Mouse (Mus musculus): ENCODE measurements at regions not wholly inside any gene's neighbourhood (a gene's known extent, or its start where the extent isn't known, plus 50 kb on each side); places are given as distances from the start of the nearest gene placed in this dataset.

DNA sequence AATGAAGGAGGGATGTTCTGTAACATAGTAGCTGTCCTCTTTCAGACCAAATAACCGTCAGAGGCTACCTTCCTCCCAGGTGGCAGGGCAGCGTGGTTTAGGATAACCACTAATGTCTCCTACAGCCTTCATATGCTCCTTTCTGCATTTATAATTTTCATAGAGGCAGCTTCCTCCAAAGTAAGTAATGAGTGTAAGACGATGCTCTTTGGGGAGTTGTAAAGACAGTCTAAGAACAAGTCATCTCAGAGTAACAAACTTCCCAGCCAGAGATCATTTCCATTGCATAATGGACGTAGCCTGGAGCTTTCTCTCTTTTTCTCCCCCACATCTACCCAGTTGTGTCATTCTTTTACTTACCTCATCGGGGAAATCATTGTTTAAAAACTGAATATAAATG is 292.3 kb upstream of the Adamts9 start:
- Histone ChIP-seq H3K36me3 (no peaks in the 10 kb centered on the region), H3K27me3 (replicated peaks) (no peaks in the 10 kb centered on the region), H3K4me3 (replicated peaks) (no peak overlapping the region), H3K4me2 (no peak overlapping the region), H3K9ac (no peak overlapping the region), H3K4me1 (no peaks in the 10 kb centered on the region), H3K9me3 (no peaks in the 10 kb centered on the region), H3K27ac (no peak overlapping the region)
- no peak for ATAC-seq (ENCODE audit: insufficient read depth, low FRiP score, low read depth)
- 71% methylated on average over 5 of the region's 5 CpGs for WGBS

DNA sequence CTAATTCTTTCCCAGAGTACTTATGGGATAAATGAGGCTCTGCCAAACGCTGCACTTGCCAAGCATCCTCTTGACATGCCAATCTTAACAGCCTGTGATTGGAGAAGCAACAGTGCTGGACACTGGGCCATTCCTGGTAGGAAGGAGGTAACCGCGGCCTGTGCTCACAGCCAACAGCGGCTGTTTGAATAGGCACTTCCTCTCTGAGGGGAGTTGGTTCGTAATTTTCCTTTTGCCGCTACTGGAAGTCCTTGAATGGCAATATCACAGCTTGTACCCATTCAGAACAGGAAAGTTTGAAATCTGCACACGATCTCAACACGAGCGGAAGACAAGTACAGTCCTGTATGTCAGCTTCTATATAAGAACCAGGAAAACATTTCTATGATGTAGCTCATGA is 289.3 kb upstream of the Adamts9 start:
- no peak for ATAC-seq (ENCODE audit: insufficient read depth, low FRiP score, low read depth)
- H3K9ac ChIP-seq = no peak overlapping the region
- no peaks in the 10 kb centered on the region for H3K36me3 ChIP-seq
- no peak overlapping the region for H3K4me2 ChIP-seq
- H3K4me1 ChIP-seq = peaks cover 7% of the 10 kb centered on the region; the same call in 1 of the 2 replicates
- no peaks in the 10 kb centered on the region for H3K27me3 ChIP-seq (replicated peaks)
- 0 out of 2 replicates have a peak overlapping the region, but pooled peaks have one; percentile 21 for H3K27ac ChIP-seq
- no peaks in the 10 kb centered on the region for H3K9me3 ChIP-seq
- H3K4me3 ChIP-seq (replicated peaks) = no peak overlapping the region
- WGBS = 65% methylated on average over 9 of the region's 9 CpGs

DNA sequence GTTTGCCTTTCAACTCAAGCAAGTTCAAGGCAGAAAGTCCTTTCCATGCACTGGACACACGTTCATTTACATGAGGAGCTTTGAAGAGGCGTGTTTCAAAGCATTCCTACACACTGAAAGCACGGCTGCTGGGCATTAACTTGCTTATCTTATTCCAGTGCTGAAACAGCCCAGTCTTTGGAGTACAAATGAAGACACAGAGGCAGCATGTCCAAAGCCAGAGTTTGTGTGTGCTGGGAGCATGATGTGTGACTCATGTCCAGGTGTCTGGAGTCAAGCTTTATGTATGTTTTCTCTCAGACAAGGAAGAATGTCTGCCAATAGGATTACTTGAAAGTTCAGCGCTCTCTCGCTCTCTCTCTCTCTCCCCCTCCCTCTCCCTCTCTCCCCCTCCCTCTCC is 287.2 kb upstream of the Adamts9 start:
- Histone ChIP-seq H3K4me1 (peaks cover 7% of the 10 kb centered on the region; the same call in 1 of the 2 replicates), H3K4me2 (no peak overlapping the region), H3K27ac (peak overlapping the region; percentile 80), H3K4me3 (replicated peaks) (no peak overlapping the region), H3K36me3 (no peaks in the 10 kb centered on the region), H3K9me3 (no peaks in the 10 kb centered on the region), H3K27me3 (replicated peaks) (no peaks in the 10 kb centered on the region), H3K9ac (no peak overlapping the region)
- 29% methylated on average over 5 of the region's 5 CpGs for WGBS
- ATAC-seq (ENCODE audit: insufficient read depth, low FRiP score, low read depth) = no peak

DNA sequence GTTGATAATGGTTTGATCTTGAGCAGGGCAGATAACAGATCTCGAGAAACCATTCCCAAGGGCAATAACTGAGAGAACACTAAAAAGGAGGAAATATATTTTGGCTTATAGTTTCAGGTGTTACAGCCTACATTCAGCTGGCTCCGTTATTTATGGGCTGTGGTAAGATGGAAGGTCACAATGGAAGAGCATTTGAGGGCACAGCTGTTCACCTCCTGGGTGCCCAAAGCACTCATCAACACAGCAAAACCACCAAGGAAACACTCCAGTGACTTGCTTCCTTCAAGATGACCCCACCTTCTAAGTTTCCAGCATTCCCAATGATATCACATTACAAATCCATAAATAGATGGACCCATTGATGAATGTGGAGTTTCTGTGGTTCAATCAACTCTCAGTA is 286.0 kb upstream of the Adamts9 start:
- no peak overlapping the region for H3K4me2 ChIP-seq
- no peaks in the 10 kb centered on the region for H3K9me3 ChIP-seq
- H3K4me3 ChIP-seq (replicated peaks) = no peak overlapping the region
- H3K4me1 ChIP-seq = peaks cover 10% of the 10 kb centered on the region; the same call in 1 of the 2 replicates
- ATAC-seq (ENCODE audit: insufficient read depth, low FRiP score, low read depth) = no peak
- H3K27ac ChIP-seq = no peak overlapping the region
- 87% methylated on average over 2 of the region's 2 CpGs for WGBS
- H3K27me3 ChIP-seq (replicated peaks) = no peaks in the 10 kb centered on the region
- no peak overlapping the region for H3K9ac ChIP-seq
- no peaks in the 10 kb centered on the region for H3K36me3 ChIP-seq

DNA sequence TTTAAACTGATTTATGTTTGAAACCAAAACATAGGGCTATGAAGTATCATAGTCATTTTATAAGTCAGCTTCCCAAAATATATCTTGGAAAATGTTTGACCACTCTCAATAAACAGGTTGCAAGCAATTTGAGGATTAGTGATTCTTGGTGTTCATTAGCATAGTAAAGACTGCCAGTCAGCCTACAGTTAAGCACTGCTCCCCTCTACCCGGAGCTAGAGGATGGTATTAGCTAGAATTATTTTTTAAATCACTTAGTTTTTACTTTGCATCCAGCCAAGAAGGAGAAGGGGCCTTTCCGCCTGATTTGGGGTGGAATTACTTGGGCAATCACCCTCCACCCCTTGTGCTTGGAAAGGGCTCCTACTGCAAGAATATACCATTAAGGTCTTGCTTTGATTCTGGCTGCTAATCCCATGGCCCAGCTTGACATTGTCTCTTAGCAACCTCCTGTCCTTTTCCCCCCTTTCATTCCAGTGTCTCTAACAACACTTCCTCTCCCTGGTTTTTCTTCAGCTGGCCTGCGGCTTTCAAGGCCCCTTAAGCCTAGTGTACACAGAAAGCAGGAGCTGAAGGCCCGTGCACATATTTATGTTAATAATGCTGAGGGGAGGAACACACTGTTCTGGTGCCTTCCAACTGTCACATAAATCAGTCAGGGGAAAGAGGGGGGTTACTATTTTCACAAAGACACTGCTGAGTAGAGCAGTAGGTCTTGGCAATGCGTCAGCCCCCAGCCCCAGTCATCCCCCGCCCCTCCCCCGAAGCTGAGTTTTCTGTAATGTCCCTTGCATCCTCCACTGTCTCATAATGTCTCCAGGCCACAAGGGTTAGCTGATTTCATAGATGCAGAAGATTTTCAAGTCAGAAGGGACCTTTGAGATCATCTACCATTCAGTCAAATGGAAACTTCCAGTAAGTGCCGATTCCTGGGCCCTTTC is 280.6 kb upstream of the Adamts9 start:
- Histone ChIP-seq H3K9me3 (no peaks in the 10 kb centered on the region), H3K27me3 (replicated peaks) (no peaks in the 10 kb centered on the region), H3K9ac (no peak overlapping the region), H3K4me1 (peaks cover 11% of the 10 kb centered on the region; the same call in 1 of the 2 replicates), H3K36me3 (no peaks in the 10 kb centered on the region), H3K27ac (peak overlapping the region; percentile 77), H3K4me3 (replicated peaks) (no peak overlapping the region), H3K4me2 (no peak overlapping the region)
- peak; percentile 87 for ATAC-seq (ENCODE audit: insufficient read depth, low FRiP score, low read depth)
- 17% methylated on average over 8 of the region's 8 CpGs for WGBS

DNA sequence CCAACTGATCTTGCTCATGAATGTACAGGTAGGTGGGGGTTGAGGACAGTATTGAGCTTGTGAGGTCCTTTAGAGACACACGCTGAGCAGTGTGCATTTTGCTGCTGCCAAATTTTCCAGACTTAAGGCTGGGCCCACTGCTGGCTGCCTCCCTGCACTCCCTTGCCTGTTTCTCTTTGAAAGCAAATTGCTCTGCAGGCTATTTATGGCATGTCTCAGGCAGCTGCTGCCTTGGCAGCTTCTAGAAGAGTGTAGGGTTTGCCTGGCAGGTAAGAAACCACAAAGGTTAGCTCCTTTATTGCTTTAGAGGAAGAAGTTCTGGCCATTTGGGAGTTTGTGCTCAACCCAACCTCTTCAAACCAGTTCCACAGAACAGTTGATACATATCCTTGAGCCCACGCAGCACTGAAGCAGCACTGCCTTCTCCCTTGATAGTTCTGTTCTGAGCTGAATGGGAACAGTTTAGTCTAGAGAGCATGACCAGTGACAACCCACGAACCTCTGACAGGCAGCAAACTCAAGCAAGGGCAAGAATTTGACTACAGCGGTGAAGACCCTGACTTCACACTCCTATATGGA is 274.8 kb upstream of the Adamts9 start:
- Histone ChIP-seq H3K27me3 (replicated peaks) (no peaks in the 10 kb centered on the region), H3K36me3 (no peaks in the 10 kb centered on the region), H3K4me2 (no peak overlapping the region), H3K4me1 (0 out of 2 replicates have a peak, but pooled peaks cover 5% of the 10 kb centered on the region), H3K4me3 (replicated peaks) (no peak overlapping the region), H3K9me3 (no peaks in the 10 kb centered on the region), H3K9ac (no peak overlapping the region), H3K27ac (0 out of 2 replicates have a peak overlapping the region, but pooled peaks have one; percentile 11)
- no peak for ATAC-seq (ENCODE audit: insufficient read depth, low FRiP score, low read depth)
- WGBS = 67% methylated on average over 4 of the region's 4 CpGs

DNA sequence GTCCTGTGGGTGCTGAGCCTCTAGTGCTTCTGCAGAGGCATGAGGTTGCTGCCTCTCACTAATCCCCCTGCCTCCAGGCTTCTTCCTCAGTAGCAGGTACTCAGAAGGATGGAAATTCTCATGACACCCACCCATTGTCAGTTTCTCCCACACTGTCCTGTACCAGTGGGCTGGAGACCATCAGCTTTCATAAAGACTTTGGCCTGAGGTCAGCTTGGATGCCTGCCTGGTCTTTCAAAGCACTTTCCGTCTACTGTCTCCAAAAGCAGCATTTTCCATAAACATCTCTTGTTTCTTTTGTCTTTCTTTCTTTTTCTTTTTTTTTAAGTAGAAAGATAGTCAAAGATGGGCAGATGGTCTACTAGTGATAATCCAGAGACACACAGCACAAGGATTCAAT is 257.6 kb upstream of the Adamts9 start:
- no peak overlapping the region for H3K4me2 ChIP-seq
- H3K9me3 ChIP-seq = no peaks in the 10 kb centered on the region
- H3K27me3 ChIP-seq (replicated peaks) = no peaks in the 10 kb centered on the region
- H3K9ac ChIP-seq = no peak overlapping the region
- no peak overlapping the region for H3K4me3 ChIP-seq (replicated peaks)
- no peaks in the 10 kb centered on the region for H3K4me1 ChIP-seq
- ATAC-seq (ENCODE audit: insufficient read depth, low FRiP score, low read depth) = no peak
- H3K27ac ChIP-seq = no peak overlapping the region
- WGBS = 43% methylated on average over 1 of the region's 1 CpGs
- no peaks in the 10 kb centered on the region for H3K36me3 ChIP-seq

DNA sequence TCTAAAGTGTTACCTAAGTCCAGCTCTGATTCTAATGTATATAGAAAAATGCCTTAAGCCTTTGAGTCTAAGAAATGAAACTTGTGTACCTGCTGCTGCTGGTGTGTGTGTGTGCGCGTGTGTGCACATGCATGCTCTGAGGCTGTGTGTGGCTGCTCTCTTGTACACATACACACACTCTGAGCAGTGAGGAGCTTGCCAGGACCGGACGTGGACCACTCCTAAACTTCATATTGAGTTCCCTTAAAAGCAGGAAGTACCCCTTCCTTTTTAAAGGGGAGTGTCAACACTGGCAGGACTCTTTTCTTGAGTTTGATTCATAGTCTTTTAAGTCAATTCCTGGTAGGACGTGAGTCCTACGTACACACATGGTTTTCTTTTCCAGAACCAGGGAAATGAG is 251.4 kb upstream of the Adamts9 start:
- H3K4me2 ChIP-seq = no peak overlapping the region
- H3K4me1 ChIP-seq = no peaks in the 10 kb centered on the region
- H3K4me3 ChIP-seq (replicated peaks) = no peak overlapping the region
- H3K27ac ChIP-seq = no peak overlapping the region
- no peak for ATAC-seq (ENCODE audit: insufficient read depth, low FRiP score, low read depth)
- H3K9me3 ChIP-seq = no peaks in the 10 kb centered on the region
- no peak overlapping the region for H3K9ac ChIP-seq
- H3K36me3 ChIP-seq = no peaks in the 10 kb centered on the region
- WGBS = 68% methylated on average over 6 of the region's 6 CpGs
- H3K27me3 ChIP-seq (replicated peaks) = no peaks in the 10 kb centered on the region

DNA sequence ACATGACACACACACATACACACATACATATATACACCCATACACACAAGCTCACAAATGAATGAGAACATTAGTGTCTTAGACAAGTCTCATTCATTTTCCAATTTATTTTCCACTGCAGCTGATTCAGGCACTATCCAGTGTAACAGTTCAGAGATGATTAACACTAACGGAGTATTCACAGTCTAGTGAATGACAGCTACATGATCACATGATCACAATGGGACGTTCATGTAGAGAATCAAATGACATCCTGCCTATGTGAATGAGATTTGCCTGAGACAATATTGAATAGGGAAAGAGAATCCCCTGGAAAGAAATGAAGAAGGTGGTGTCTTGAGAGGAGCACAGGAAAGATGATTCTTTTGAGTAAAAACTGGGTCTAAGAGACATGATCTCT is 249.7 kb upstream of the Adamts9 start:
- Histone ChIP-seq H3K9me3 (no peaks in the 10 kb centered on the region), H3K9ac (no peak overlapping the region), H3K36me3 (no peaks in the 10 kb centered on the region), H3K27ac (no peak overlapping the region), H3K4me3 (replicated peaks) (no peak overlapping the region), H3K27me3 (replicated peaks) (no peaks in the 10 kb centered on the region), H3K4me1 (no peaks in the 10 kb centered on the region), H3K4me2 (no peak overlapping the region)
- ATAC-seq (ENCODE audit: insufficient read depth, low FRiP score, low read depth) = no peak
- WGBS = 45% methylated on average over 2 of the region's 2 CpGs

DNA sequence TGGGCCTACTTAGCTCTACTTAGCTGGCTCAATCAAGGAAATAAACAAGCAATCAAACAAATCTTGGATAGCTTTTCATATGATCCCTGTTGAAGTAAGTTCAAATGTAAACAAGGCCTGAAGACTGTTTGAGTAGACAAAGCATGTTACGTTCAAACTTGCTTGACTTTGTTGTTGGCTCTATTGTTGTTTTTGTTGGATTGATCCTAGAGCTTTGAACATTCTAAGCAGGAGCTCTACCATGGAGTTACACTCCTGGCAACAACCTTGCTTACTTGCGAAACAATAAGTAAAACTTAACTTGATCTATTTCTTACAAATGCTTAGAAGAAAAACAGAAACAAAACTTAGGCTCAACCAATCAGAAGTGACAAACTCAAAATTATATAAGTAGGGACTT is 247.7 kb upstream of the Adamts9 start:
- H3K36me3 ChIP-seq = no peaks in the 10 kb centered on the region
- H3K9ac ChIP-seq = no peak overlapping the region
- WGBS = 82% methylated on average over 2 of the region's 2 CpGs
- H3K4me2 ChIP-seq = no peak overlapping the region
- no peak overlapping the region for H3K4me3 ChIP-seq (replicated peaks)
- no peak overlapping the region for H3K27ac ChIP-seq
- H3K9me3 ChIP-seq = no peaks in the 10 kb centered on the region
- H3K4me1 ChIP-seq = no peaks in the 10 kb centered on the region
- H3K27me3 ChIP-seq (replicated peaks) = no peaks in the 10 kb centered on the region
- no peak for ATAC-seq (ENCODE audit: insufficient read depth, low FRiP score, low read depth)

DNA sequence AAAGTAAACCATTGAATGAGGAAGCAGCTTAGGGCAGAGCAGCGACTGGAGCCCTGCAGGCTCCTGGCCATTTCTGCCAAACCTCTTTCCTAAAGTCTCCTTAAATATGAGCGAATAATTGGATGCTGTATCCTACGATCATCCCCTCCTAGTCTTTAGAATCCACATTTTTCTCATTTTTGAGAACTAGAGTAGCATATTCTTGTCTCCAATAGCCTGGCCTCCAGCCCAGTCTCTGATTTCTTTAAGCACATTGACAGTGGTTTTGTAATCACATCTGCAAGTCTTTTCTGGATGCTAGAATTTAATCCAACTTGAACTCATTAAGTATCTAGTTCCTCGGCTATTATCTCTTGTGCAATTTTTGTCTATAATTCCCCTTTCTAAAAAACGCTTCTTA is 225.2 kb upstream of the Adamts9 start:
- Histone ChIP-seq H3K36me3 (no peaks in the 10 kb centered on the region), H3K4me2 (no peak overlapping the region)
- 52% methylated on average over 5 of the region's 5 CpGs for WGBS

DNA sequence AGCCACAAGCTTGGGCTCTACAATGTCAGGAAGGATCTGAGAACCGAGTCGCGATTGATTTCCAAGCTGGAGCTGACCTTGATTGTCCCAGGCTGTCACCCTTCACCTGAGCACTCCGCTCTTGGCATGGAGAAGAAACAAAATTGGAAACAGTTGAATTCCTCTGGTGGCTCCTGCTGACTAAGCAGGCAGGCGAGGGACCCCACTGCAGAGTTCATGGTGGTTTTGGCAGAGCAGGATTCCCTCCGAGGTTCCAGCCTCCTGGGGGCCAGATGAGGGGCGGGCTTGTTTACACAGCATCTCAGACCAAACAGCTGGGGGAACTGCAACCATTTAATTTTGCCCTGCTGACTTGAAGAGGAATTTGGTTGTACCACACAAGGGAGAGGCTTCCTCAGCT is 224.0 kb upstream of the Adamts9 start:
- Histone ChIP-seq H3K4me2 (no peak overlapping the region), H3K4me3 (replicated peaks) (no peak overlapping the region), H3K27me3 (replicated peaks) (no peaks in the 10 kb centered on the region), H3K9ac (no peak overlapping the region), H3K36me3 (no peaks in the 10 kb centered on the region), H3K27ac (no peak overlapping the region), H3K9me3 (no peaks in the 10 kb centered on the region), H3K4me1 (0 out of 2 replicates have a peak, but pooled peaks cover 9% of the 10 kb centered on the region)
- 23% methylated on average over 7 of the region's 7 CpGs for WGBS
- ATAC-seq (ENCODE audit: insufficient read depth, low FRiP score, low read depth) = no peak

More for the DNA sequence above, 225.2 kb upstream of the Adamts9 start:
- peak overlapping the region; percentile 69; the same call in 1 of the 2 replicates for H3K27ac ChIP-seq
- H3K27me3 ChIP-seq (replicated peaks) = no peaks in the 10 kb centered on the region
- ATAC-seq (ENCODE audit: insufficient read depth, low FRiP score, low read depth) = no peak
- no peak overlapping the region for H3K4me3 ChIP-seq (replicated peaks)
- no peak overlapping the region for H3K9ac ChIP-seq
- H3K4me1 ChIP-seq = 0 out of 2 replicates have a peak, but pooled peaks cover 13% of the 10 kb centered on the region
- no peaks in the 10 kb centered on the region for H3K9me3 ChIP-seq

Measured in stomach, embryonic 15.5 days (tissue).